Mouse (Mus musculus) left cerebral cortex, adult 9 months (tissue): ENCODE measurements around the gene Glt6d1.
"Not testable (repeated sequence)": the region's sequence is repeated elsewhere in the genome, so short reads cannot be mapped to it uniquely, and the experiment has no call there.

Source experiments
- DNase-seq, 2 experiments: peaks; one replicate each; pipeline ENCODE4 v3.0.0; 2022; ENCODE audit warnings: low spot score in 2 of 2

Glt6d1 gene

DNA sequence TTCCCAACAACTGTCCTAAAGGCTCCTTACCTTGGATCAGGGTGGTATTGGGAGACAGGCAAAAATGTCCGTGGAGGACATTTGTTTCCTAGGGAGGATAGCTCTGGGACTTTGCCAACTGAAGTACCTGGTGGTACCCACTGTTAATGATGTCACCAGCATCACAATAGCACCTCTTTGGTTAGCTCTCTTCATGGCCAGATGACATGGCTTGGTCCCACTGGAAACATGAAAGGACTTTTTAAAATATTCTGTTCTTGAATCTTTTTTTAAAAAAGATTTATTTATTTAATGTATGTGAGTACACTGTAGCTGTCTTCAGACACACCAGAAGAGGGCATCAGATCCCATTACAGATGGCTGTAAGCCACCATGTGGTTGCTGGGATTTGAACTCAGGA lies at the start of gene Glt6d1:
Gene Glt6d1 (minus strand): TSS at position 101 of the 400 bp plus-strand sequence.
- DNase-seq, result not testable (repeated sequence)

DNA sequence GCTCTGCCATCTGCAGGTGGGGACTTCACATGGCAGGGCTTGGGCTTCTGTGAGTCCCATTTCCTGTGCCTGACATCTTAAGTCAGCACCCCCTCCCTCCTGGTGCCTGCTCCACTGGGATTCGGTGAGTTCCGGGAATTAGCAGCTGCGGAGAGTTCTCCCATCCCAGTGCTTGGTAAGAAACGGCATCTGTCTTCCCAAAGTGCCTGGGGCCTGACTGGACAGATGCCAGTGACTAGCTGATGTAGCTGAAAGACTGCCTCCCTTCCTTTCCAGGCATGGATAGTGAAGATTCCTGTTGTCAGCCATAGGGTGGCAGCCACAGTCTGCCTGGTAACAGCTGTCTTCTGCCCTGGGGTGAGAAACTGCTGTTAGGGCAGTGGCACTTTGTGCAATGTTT lies 49.8 kb upstream of the Glt6d1 start:
- DNase-seq, result peak in 1 of 2 experiments; percentile 75

DNA sequence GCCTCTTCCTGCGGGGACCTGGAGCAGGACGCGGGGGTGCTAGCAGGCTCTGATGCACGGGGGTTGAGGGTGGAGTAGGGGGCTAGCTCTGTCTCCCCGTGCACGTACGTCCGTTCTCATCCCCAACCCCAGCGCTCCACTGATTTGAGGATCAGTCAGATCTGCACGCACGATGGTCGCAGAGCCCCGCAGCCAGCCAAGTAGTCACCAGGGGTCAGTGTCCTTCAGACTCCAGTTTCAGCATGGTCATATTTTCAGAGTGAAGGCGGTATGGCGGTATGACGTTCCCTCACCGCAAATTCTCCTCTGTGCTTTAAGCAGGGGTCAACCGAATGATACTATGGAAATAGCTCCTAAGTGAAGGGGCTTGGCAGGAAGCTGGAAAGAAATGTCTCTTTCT lies 48.6 kb upstream of the Glt6d1 start:
- no peak for DNase-seq

DNA sequence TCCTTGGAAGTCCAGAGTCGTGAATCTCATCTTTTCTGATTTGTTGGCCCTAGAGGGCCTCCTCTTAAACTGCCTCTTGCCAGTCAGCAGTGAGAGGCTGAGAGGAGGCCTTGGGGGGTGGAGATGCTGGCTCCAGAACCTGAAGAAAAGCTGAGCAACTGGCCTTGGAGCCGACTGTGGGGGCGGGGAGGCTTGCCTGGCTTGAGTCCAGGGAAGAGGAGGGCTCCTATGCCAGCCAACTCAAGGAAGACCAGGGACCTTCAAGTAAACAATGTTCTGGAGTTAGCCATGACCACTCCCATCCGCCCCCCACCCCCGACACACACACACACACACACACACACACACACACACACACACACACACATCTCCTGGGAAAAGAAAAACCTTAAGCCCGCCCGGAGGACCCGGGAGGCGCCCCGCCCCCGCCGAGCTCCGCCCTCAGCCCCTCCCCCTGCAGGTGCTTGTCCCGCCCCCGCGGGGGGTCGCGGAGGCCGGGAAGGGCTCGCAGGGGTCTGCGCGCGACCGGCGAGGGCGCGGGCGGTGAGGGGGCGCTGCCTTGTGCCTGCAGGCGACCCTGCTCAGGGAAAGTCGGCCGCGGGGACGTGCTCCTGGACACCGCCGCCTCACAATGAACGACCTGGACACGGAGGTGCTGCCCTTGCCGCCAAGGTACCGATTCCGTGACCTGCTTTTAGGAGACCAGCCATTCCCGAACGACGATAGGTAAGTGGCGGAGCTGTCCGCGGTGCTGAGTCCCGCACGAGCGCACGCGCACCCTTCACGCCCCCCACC lies 47.9 kb upstream of the Glt6d1 start, which contains the start of gene Kcnt1:
Gene Kcnt1 (plus strand): TSS at position 398 of the 795 bp plus-strand sequence.
- DNase-seq, result peak in 1 of 2 experiments; percentile 54

DNA sequence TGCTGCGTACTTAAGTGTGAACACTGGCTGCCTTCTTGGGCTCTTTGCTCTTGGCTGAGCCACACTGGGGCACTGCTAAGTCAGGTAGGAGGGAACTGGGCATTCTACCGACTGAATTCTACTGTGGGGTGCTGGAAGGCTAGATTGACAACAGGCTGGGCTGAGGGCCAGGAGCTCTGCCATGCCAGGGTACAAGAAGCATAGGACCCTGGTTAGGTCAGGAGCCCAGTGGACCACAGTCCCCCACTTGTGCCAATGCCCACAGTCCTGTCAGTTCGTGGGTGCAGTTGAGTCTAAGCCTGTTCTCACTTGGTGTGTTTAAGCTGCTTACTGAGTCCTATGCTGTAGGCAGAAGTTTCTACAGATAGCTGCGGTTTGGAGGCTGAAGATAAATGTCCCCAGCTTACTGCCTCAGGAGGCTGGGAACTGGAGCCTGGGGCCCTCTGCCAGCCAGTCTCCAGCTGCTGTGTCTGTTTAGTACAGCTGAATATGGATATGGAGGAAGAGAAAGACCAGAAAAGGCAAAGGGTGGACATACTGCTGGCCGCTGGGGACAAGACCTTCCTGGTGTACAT lies 47.1 kb upstream of the Glt6d1 start:
- no peak for DNase-seq

DNA sequence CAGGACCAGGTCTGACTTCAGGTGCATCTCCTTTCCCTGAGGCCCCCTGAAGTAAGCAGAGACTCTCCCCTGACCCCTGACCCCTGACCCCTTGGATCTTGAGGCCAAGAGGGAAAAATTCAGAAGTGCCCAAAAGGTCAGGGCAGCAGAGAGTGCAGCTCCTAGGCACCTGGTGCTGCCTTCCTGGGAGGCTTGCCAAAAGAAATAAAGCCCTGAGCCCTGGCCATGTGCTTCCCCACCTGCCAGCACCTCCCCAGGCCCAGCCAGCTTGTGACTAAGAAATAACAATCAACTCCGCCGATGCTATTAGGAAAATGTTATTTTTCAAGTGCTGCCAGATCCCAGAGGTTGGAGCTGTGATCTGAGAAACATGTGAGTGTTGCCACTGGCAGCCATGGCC lies 46.4 kb upstream of the Glt6d1 start:
- DNase-seq, result no peak

DNA sequence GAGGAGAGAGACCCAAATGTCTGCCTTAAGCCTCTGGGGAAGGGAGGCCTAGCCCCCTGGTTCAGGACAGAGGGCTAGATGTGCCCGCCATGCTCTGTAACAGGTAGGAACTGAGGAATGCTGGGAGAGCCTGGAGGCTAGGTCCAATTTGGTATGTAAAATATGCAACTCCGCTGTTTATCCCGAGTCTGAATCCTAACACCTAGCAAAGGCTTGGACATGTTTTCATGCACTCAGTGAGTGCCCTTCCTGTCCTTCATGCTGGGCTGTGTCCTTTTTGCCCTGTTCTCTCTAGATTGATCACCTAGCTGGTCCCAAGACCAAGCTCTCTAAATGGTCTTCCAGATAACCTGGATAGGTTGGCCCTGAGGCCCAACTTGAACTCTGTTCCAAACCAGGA lies 44.2 kb upstream of the Glt6d1 start:
- no peak for DNase-seq

DNA sequence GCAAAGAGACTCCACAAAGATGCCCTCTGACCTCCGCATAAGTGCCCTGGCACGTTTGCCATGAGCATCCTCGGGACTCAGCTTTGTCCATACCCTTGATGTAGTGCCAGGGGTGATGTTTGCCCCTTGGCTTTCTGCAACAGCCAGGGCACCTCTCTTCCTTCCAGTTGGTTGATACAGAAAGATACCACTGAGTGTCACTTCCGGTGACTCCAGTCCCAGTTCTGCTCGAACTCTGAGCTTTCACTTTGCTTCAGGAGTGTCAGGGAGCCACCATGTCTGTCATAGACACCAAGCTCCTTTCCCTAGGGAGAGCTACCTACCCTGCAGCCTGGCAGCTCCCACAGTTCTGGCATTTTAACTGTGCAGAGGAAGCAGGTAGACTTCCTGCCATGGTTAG lies 38.4 kb upstream of the Glt6d1 start:
- no peak for DNase-seq

DNA sequence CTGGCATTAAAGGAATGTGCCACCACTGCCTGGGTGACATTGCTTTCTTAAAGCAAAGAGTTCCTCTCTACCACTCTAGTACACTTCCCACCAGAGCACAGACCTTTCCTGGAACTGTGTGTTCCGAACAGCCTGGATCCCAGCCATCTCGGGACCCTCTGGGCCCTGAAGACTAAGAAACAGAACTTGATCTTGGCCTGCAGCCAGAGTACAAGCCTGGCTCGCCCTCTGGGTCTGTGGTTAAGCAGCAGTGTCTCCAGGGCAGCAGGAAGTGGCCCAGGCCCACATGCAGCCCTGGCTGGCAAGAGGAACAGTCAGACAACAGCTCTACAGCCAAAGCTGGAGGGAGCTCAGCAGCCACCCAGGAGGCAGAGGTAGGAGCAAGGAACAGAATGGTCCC lies 37.0 kb upstream of the Glt6d1 start:
- DNase-seq, result peak; percentile 57 to 60

DNA sequence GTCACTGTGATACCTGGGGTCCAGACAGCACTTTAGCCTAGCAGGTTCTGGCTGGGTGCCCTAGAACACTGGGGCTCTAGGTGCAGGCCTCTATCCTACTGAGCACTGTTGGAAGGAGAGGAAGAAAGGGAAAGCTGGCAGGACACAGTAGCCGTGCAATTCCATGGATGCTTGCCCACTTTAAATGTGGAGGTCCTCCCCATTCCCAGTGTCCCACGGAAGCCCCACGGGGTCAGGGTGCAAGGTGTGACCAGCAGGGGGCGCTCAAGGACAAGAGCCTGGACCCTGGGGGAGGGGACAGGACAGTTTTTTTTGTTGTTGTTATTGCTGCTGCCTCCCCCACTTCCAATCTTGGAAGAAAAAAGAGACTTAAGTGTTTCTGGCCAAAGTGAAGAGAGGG lies 34.7 kb upstream of the Glt6d1 start:
- peak in 1 of 2 experiments; percentile 44 for DNase-seq

DNA sequence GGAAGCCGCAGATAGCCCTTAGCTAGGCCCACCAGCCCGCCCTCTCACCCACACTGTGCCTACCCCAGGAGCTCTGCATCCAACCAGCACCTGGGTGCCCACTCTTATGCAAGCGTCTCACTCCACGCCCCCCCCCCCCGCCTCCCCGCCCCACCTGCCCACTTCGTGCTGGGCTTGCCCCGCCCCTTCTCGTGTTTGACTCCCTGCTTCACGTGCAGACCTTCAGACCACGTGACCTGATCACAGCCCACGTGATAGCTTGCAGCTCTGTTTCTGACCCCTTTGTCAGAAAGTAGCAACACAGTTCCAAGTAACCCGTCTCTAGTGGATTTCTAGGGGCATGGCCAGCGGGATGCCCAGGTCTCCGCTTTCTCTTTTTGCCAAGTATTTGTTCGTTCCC lies 31.6 kb upstream of the Glt6d1 start, which contains the start of gene Sohlh1:
Gene Sohlh1 (minus strand): TSS at position 23 of the 400 bp plus-strand sequence.
- DNase-seq, result no peak

DNA sequence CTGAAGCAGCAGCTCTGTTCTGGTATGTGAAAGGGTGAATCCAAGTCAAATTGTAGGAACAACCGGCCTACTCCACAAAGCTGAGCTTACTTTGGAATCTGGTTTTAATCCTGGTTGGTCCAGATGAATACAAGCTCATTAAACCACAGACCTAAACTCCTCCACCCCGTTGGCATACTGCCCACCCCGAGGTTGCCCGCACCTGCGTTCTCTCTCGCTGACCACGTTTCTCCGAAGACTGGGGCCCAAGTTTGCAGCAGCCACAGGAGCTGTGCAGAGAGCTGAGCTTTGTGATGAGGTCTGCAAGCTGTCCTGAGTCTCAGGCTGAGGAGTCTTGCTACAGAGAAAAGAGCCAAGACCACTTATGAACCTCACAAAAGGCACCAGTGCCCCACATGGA lies 30.9 kb upstream of the Glt6d1 start:
- no peak for DNase-seq

DNA sequence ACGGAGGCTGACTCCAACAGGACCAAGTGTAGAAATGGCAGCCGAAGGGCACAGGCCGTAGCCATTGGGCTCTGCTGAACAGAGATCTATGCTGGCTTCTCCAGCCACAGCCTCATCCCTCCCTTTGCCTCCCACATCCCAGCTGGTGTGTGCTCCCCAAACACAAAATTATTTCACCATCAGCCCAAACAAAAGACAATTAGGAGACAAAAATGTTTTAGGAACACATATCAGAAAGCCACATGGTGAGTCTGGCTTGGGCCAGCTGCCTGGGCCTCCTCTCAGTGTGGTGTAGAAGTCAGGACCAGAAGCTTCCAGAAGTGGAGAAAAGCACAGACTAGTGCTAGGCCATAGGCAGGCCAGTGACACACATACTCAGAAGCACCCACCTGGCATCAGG lies 28.4 kb upstream of the Glt6d1 start:
- DNase-seq, result no peak

DNA sequence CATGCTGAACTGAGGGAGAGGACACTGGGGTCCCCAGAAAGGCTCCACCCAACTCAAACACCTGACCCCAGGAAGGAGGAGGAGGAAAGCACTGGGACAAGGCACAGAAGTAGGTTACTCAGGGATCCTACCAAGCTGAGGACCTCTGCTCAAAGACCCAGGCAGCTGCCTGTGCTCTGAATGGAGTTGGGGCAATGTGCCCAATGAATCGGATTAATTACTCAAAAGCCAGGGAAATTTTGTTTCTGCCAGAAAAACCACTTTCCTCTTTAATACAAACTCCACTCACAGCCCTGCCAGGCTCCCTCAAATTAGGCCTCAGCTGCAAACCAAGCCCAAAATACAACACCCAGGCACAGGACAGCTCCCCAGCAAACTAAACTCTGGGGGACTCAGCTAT lies 27.1 kb upstream of the Glt6d1 start:
- DNase-seq, result peak in 1 of 2 experiments; percentile 28

DNA sequence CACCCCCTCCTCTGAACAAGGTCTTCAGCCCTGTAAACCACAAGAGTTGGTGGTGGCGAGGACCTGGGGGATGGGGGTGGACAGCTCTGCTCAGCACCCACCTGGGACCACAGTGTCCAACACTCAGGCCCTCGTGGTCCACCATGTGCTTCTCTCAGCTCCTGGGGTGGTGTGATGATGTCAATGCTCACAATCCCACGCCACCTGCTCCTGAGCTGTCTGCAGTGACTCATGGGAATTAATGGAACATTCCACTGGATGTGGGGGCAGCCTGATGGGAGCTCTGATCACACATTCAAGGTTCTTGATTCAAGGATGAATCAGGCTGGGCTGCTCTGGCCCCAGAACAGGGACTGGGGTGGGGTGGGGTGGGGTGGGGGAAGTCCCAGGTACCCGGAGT lies 26.5 kb upstream of the Glt6d1 start:
- peak in 1 of 2 experiments; percentile 30 for DNase-seq

DNA sequence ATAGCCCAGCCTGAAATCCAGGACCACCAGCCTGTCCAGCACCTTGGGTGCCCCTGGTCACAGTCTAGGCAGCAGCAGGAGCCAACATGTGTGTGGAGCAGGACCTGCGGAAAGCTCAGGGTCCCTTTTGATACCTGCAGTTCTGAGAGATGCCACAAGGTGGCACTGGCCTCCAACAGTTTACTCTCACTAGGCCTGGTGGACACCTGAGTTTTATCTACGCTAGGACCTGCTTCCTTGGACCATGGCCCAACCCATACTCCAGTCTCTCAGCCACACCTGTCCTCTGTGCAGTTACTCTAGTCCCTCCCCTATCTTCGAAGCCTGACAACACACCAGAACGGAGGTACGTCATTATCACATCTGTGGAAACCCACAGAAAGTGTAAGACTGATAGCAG lies 20.6 kb upstream of the Glt6d1 start:
- peak in 1 of 2 experiments; percentile 85 for DNase-seq

DNA sequence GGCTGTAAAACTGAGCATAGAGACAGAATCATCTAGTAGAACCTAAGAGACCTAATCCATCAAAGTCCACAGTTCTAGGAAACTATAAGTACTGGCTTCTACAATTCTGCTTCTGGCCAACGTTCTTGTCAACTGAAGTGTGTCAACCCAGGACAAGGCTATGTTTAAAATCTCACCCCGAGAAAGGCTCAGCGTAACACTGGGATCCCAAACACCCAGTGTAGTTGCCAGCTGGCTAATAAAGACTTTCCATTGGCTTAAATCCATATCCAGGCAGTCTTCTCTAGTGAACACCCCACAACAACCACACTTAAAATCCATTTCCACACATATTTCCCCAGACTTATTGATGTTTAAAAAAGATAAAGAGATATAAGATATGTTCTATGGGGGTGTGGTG lies 15.1 kb upstream of the Glt6d1 start:
- DNase-seq, result no peak

DNA sequence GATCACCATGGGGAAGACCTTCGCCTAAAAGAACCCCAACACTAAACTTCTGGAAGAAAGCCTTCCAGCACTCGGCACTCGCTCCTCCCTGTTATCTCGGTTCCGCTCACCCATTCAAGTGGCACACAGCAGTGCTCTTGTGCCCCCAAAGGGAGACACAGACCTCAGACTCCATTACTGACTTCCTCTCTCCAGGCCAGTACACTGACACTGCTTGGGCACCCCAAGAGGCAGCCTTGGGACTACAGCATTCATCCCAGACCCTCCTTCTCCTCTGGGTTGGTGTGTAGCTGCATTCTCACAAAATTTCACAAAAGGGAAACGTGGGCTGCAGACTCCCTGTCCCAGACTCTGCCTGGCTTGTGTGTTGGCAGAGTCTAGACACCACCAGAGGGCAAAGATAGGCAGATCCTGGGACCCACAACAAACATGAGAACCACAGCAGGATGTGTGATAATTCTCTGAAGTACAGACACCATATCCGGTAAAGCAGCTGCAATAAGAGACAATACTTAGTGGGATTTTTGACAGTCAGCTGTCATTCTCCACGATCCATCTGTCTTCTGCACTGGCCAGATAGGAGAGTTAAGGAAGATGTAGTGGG lies 12.8 kb upstream of the Glt6d1 start:
- DNase-seq, result no peak

DNA sequence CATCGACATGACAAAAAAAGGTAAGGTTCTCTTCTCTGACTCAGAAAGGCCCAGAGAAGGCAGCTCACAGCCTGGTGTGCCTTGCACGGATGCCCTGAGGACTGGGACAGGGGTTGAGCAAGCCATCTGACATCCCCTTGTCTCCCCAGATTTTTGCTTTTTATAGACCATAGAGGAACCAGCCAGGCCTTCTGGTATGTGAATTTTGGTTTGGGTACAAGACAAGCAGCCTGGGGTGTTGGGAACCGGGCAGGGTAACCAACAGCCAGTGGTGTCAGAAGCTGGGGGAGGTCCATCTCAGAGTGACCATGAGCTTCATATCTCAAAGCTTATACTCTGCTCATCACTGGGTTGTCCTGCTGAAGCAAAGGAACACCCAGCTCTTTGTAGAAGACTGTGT lies 9.1 kb upstream of the Glt6d1 start:
- no peak for DNase-seq

DNA sequence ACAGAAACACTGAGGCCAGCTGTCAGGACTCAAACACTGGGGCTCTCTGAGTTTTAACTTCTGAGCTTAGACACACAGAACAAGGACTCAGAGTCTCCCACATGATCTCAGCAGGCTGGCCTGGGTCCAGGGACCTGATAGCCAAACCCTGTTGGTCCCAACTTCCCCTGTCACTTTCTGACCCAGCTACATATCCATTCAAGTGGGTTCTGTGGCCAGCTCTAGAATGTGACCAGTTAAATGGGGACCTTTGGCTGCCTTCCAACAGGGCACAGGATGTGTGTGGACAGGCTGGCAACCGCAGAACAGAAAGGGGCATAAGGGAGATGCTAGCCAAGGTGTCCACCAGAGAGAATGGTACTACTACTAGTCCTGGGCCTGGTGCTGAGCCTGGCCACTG lies 7.2 kb upstream of the Glt6d1 start, which contains the start of gene Lcn9:
Gene Lcn9 (plus strand): TSS at position 348 of the 400 bp plus-strand sequence.
- DNase-seq, result peak in 1 of 2 experiments; percentile 35

DNA sequence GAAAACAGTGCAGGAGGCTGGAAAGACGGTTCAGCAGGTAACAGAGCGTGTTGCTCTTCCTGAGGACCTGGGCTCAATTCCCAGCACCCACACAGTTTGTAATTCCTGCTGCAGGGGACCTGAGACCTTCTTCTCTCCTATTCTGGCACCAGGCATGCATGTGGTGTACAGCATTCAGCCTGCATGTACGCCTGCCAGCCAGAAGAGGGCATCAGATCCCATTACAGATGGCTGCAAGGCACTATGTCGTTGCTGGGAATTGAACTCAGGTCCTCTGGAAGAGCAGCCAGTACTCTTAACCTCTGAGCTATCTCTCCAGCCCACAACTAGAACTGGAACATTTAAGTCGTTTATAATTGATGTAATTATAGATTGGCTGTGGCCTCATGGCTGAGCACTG lies 2.3 kb downstream of the Glt6d1 start:
- no peak for DNase-seq

DNA sequence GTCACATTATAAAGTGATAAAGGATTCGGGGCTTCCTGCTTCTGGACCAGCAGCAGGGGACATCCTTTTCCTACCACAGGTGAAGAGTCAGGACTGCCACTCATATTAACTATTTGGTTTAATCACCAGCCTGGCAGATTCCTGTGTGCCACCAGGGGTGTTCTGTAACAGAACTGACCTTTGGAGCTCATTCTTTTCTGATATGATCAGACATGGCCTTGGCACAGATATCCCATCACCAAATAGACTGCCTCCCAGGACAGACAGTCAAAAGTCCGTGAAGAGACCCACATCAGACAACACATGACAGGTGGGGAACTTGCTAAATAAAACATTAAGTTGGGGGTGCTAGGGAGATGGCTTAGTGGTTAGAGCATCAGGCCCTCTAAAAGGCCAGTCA lies 3.9 kb downstream of the Glt6d1 start:
- DNase-seq, result no peak

DNA sequence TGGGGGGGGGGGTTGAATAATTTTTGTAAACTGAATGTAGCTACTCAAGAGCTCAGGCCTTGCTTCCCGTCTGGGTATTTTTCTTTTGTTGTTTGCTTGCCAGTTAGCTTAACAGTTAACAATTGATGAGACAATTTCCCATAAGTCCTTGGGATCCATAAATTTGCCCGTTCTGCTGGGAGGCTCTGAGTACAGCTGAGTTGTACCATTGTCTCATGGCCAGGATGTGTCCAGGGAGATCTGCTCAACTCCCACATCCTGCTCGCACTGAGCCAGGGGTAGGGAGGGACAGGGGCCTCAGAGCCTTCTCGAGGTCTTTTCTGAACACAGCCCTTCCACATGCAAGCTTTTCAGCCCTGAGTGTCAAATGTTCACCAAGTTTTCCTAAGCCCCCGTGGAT lies 17.6 kb downstream of the Glt6d1 start:
- no peak for DNase-seq
